In the genomic region with DNA sequence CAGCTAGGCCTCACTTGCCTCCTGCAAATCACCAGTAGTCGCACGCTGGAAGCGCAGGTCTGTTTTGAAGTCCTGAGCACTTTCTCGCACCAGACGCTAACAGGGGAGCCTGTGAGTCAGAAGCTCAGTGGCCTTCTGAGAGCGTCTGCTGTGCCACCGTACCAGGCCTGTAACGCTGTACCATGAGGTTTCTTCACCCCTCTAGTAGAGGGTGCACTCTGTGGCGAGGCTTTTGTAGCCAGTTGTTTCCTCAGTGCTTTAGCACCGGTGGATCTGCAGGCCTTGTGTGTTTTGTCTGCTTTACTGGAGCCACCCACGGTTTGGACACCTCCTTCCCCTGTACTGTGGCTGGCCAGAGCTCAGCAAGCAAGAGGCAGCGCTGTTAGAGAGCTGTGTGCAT, we compare ENCODE assay signal across 16 mouse cellular contexts. TPM values are rescaled to one million over a fixed set of nuclear protein-coding genes. Genes with fewer than 3 reads are reported as not detected.
A peak's percentile ranks its signal among the peaks of the same experiment; 100 is the strongest.
DNase-seq lines count a peak whose midpoint lies in the region; ATAC-seq and TF ChIP-seq lines count a peak whose summit lies in the region.
"Had no signal": no experiment of that assay in that cellular context is flagged by ENCODE, and none has a peak within 500 bp of the region (broad histone marks: within the 10 kb centered on the region; RNA-seq: fewer than 3 reads in every experiment).

No protein-coding gene starts in this region.

- no peak for TF ChIP-seq EP300 in stomach, postnatal 0 days (optimal IDR thresholded peaks at IDR 0.05)

- no peaks in the 10 kb centered on the region for H3K27me3 ChIP-seq in forebrain, embryonic 10.5 days (ENCODE audit: poor library complexity, severe bottlenecking)
- H3K27me3 ChIP-seq in forebrain, embryonic 16.5 days (replicated peaks; ENCODE audit: control insufficient read depth, insufficient read depth, low read length): no peaks in the 10 kb centered on the region
- no peaks in the 10 kb centered on the region for H3K27me3 ChIP-seq in kidney, embryonic 16.5 days (ENCODE audit: insufficient read depth, low read length)
- H3K27me3 ChIP-seq in kidney, embryonic 15.5 days: no peaks in the 10 kb centered on the region
- H3K27me3 ChIP-seq in stomach, postnatal 0 days (ENCODE audit: control insufficient read depth, insufficient read depth, low read length): no peaks in the 10 kb centered on the region
- H3K27me3 ChIP-seq: embryonic facial prominence, embryonic 13.5 days; forebrain, embryonic 15.5 days; limb, embryonic 12.5 days had no signal

- no peak overlapping the region for H3K4me3 ChIP-seq in forebrain, embryonic 10.5 days
- no peak overlapping the region for H3K4me3 ChIP-seq in forebrain, embryonic 16.5 days (replicated peaks; ENCODE audit: low read length)
- no peak overlapping the region for H3K4me3 ChIP-seq in kidney, embryonic 16.5 days (ENCODE audit: low read length)
- no peak overlapping the region for H3K4me3 ChIP-seq in kidney, embryonic 15.5 days (replicated peaks)
- H3K4me3 ChIP-seq in stomach, postnatal 0 days (ENCODE audit: low read depth, low read length): no peak overlapping the region
- H3K4me3 ChIP-seq: embryonic facial prominence, embryonic 13.5 days; forebrain, embryonic 15.5 days; limb, embryonic 12.5 days had no signal

- H3K4me2 ChIP-seq in forebrain, embryonic 16.5 days (ENCODE audit: low read length): no peak overlapping the region
- H3K4me2 ChIP-seq in kidney, embryonic 16.5 days (replicated peaks; ENCODE audit: low read depth, low read length): no peak overlapping the region
- H3K4me2 ChIP-seq in kidney, embryonic 15.5 days: no peak overlapping the region
- H3K4me2 ChIP-seq in stomach, postnatal 0 days (replicated peaks; ENCODE audit: low read depth): no peak overlapping the region
- H3K4me2 ChIP-seq: embryonic facial prominence, embryonic 13.5 days; forebrain, embryonic 15.5 days; limb, embryonic 12.5 days had no signal

- no peaks in the 10 kb centered on the region for H3K36me3 ChIP-seq in forebrain, embryonic 10.5 days (replicated peaks)
- H3K36me3 ChIP-seq in forebrain, embryonic 16.5 days (ENCODE audit: control insufficient read depth, insufficient read depth): no peaks in the 10 kb centered on the region
- no peaks in the 10 kb centered on the region for H3K36me3 ChIP-seq in kidney, embryonic 16.5 days (ENCODE audit: insufficient read depth, low read length)
- H3K36me3 ChIP-seq in kidney, embryonic 15.5 days: no peaks in the 10 kb centered on the region
- H3K36me3 ChIP-seq in stomach, postnatal 0 days (ENCODE audit: control insufficient read depth, insufficient read depth, low read length): no peaks in the 10 kb centered on the region; the same call in 1 of the 2 replicates
- H3K36me3 ChIP-seq: embryonic facial prominence, embryonic 13.5 days; forebrain, embryonic 15.5 days; limb, embryonic 12.5 days had no signal

- no peak overlapping the region for H3K9ac ChIP-seq in forebrain, embryonic 16.5 days (replicated peaks; ENCODE audit: low read depth, low read length)
- 0 out of 2 replicates have a peak overlapping the region, but pooled peaks have one; percentile 38 for H3K9ac ChIP-seq in kidney, embryonic 16.5 days (replicated peaks; ENCODE audit: low read length)
- no peak overlapping the region for H3K9ac ChIP-seq in kidney, embryonic 15.5 days
- H3K9ac ChIP-seq in stomach, postnatal 0 days (ENCODE audit: low read length): no peak overlapping the region
- H3K9ac ChIP-seq: embryonic facial prominence, embryonic 13.5 days; forebrain, embryonic 15.5 days; limb, embryonic 12.5 days had no signal

- H3K4me1 ChIP-seq in forebrain, embryonic 10.5 days: peaks cover 32% of the 10 kb centered on the region
- peaks cover 10% of the 10 kb centered on the region for H3K4me1 ChIP-seq in forebrain, embryonic 16.5 days (replicated peaks; ENCODE audit: control insufficient read depth, insufficient read depth, low read length)
- peaks cover 21% of the 10 kb centered on the region for H3K4me1 ChIP-seq in kidney, embryonic 16.5 days (ENCODE audit: insufficient read depth, low read length)
- H3K4me1 ChIP-seq in kidney, embryonic 15.5 days: peaks cover 25% of the 10 kb centered on the region
- H3K4me1 ChIP-seq in stomach, postnatal 0 days (replicated peaks; ENCODE audit: control insufficient read depth, insufficient read depth): peaks cover 6% of the 10 kb centered on the region

- no peak for TF ChIP-seq CTCF in stomach, postnatal 0 days (IDR thresholded peaks at IDR 0.05; ENCODE audit: low read depth)

- H3K9me3 ChIP-seq in forebrain, embryonic 10.5 days: no peaks in the 10 kb centered on the region
- no peaks in the 10 kb centered on the region for H3K9me3 ChIP-seq in forebrain, embryonic 16.5 days (ENCODE audit: control insufficient read depth, low read length)
- no peaks in the 10 kb centered on the region for H3K9me3 ChIP-seq in kidney, embryonic 16.5 days (ENCODE audit: low read length)
- no peaks in the 10 kb centered on the region for H3K9me3 ChIP-seq in kidney, embryonic 15.5 days (replicated peaks)
- no peaks in the 10 kb centered on the region for H3K9me3 ChIP-seq in stomach, postnatal 0 days (ENCODE audit: control insufficient read depth, low read length)
- H3K9me3 ChIP-seq: embryonic facial prominence, embryonic 13.5 days; forebrain, embryonic 15.5 days; G1E; limb, embryonic 12.5 days had no signal

- ATAC-seq in forebrain, embryonic 16.5 days: no peak
- ATAC-seq in kidney, embryonic 16.5 days (ENCODE audit: low FRiP score, low TSS enrichment): no peak
- ATAC-seq in kidney, embryonic 15.5 days (replicated peaks; ENCODE audit: low FRiP score): no peak
- ATAC-seq in stomach, postnatal 0 days (ENCODE audit: low FRiP score, low TSS enrichment): no peak
- ATAC-seq: forebrain, embryonic 15.5 days; intestine, embryonic 16.5 days had no signal

- H3K27ac ChIP-seq in forebrain, embryonic 10.5 days: peak overlapping the region; percentile 58; the same call in 1 of the 2 replicates
- H3K27ac ChIP-seq in forebrain, embryonic 16.5 days (ENCODE audit: low read length): no peak overlapping the region
- H3K27ac ChIP-seq in kidney, embryonic 16.5 days (ENCODE audit: low read length): 0 out of 2 replicates have a peak overlapping the region, but pooled peaks have one; percentile 4
- H3K27ac ChIP-seq in kidney, embryonic 15.5 days: no peak overlapping the region
- H3K27ac ChIP-seq in stomach, postnatal 0 days (replicated peaks): peak overlapping the region; percentile 35; the same call in 1 of the 2 replicates
- H3K27ac ChIP-seq: embryonic facial prominence, embryonic 13.5 days; forebrain, embryonic 15.5 days; limb, embryonic 12.5 days; macrophage had no signal

- DNase-seq in forebrain, embryonic 10.5 days (ENCODE audit: extremely low spot score, low spot score): no peak
- DNase-seq in thymus, postnatal 0 days (ENCODE audit: low spot score): peak; percentile 33
- DNase-seq in thymus, adult 18-20 months: no peak
- no peak for DNase-seq in stomach, postnatal 0 days (ENCODE audit: low spot score)
- no peak for DNase-seq in embryo, embryonic 10.5 days (ENCODE audit: low spot score)
- DNase-seq: spleen, adult 18-20 months; thymus, postnatal 36 days had no signal

- WGBS in forebrain, embryonic 10.5 days: 37% methylated on average over 12 of the region's 12 CpGs
- WGBS in forebrain, embryonic 16.5 days: 37% methylated on average over 12 of the region's 12 CpGs
- WGBS in kidney, embryonic 16.5 days: 58% methylated on average over 12 of the region's 12 CpGs
- WGBS in kidney, embryonic 15.5 days: 54% methylated on average over 12 of the region's 12 CpGs
- WGBS in stomach, postnatal 0 days: 56% methylated on average over 12 of the region's 12 CpGs

RNA-seq across cellular contexts. Expression of a gene that starts 4.3 kb away (rescaled TPM):
- polyA plus RNA-seq in forebrain, embryonic 10.5 days (2016; fragmentation: Nextera tagmentation; extraction: Ambion mirVana): 28.4 and 32.2 TPM in 2 replicates
- 19.4 and 23.5 TPM in 2 replicates for polyA plus RNA-seq in forebrain, embryonic 16.5 days (2015; fragmentation: Nextera tagmentation; extraction: Ambion mirVana)
- polyA plus RNA-seq in kidney, embryonic 16.5 days (2015; fragmentation: Nextera tagmentation; extraction: Ambion mirVana): 48.9 and 52.3 TPM in 2 replicates
- polyA plus RNA-seq in kidney, embryonic 15.5 days (2015; fragmentation: Nextera tagmentation; extraction: Ambion mirVana): 45.8 and 48.9 TPM in 2 replicates
- 70.1 and 70.8 TPM in 2 replicates for polyA plus RNA-seq in thymus, postnatal 0 days (2015; fragmentation: Nextera tagmentation; extraction: Ambion mirVana)
- 44.9 and 49.5 TPM in 2 replicates for polyA plus RNA-seq in stomach, postnatal 0 days (2015; fragmentation: Nextera tagmentation; extraction: Ambion mirVana)

RNA-seq across cellular contexts. Expression of a gene that starts 16.8 kb away (rescaled TPM):
- 13.0 and 13.9 TPM in 2 replicates for polyA plus RNA-seq in forebrain, embryonic 10.5 days (2016; fragmentation: Nextera tagmentation; extraction: Ambion mirVana)
- 42.3 and 46.7 TPM in 2 replicates for polyA plus RNA-seq in forebrain, embryonic 16.5 days (2015; fragmentation: Nextera tagmentation; extraction: Ambion mirVana)
- 15.8 and 18.6 TPM in 2 replicates for polyA plus RNA-seq in kidney, embryonic 16.5 days (2015; fragmentation: Nextera tagmentation; extraction: Ambion mirVana)
- polyA plus RNA-seq in kidney, embryonic 15.5 days (2015; fragmentation: Nextera tagmentation; extraction: Ambion mirVana): 17.6 and 20.1 TPM in 2 replicates
- polyA plus RNA-seq in thymus, postnatal 0 days (2015; fragmentation: Nextera tagmentation; extraction: Ambion mirVana): 17.6 and 23.6 TPM in 2 replicates
- 2.8 and 4.0 TPM in 2 replicates for polyA plus RNA-seq in stomach, postnatal 0 days (2015; fragmentation: Nextera tagmentation; extraction: Ambion mirVana)

Comparison
In these comparisons a context has a peak if more than half of its experiments do, and no peak if none do; other contexts are left out.
1. H3K27ac ChIP-seq: peak in forebrain, embryonic 10.5 days (single experiment), kidney, embryonic 16.5 days (single experiment) and stomach, postnatal 0 days (single experiment); none in forebrain, embryonic 16.5 days (single experiment) and kidney, embryonic 15.5 days (single experiment).